Mouse (Mus musculus): ENCODE measurements around the gene Abtb2. TPM values are rescaled to one million over a fixed set of nuclear protein-coding genes. Genes with fewer than 3 reads are reported as not detected.
A peak's percentile ranks its signal among the peaks of the same experiment; 100 is the strongest.

Abtb2 gene
- polyA plus RNA-seq, 1 experiment from 2014 or later: 11.5 TPM

DNA sequence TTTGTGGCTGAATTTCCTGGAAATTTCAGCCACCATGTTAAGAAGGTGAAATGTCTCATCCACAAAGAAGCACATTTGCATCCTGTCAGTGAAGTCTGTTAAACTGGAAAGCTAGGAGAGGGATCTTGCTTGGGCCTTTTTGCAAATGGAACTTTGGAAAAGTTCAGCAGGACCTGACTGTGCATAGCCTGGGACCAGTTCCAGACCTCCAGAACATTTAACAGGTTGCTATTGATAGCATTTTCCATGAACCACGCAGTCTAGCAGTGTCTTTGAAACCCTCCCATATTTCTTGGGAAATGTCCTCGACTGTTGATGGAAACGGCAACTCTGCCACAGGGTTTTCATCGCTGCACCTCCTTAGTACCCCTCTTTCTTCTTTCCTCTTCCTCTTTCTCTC is 23.3 kb downstream of the Abtb2 start:
- no peak overlapping the region for H3K4me2 ChIP-seq (ENCODE audit: low read depth, severe bottlenecking)

DNA sequence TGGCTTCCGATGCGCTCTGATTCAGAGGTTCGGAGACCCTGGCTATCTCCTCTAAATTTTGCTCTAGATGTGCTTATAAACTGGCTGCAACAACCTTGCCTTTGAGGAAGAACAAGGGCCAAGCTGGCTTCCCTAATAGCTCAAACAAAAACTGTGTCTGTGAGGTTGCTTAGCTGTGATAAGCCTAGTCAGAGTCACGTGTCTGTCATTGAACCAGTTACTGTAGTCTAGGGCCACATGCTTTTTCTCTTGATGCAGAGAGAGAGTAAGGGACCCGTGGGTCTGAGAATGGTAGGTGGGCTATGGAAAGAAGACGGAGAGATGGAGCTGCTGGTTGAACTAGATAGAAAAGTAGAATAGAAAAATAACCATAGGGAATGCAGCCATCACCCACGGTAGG is 24.5 kb downstream of the Abtb2 start:
- no peaks in the 10 kb centered on the region for H3K36me3 ChIP-seq (ENCODE audit: control insufficient read depth, insufficient read depth, low read length)
- no peak for DNase-seq (ENCODE audit: low spot score)
- no peak overlapping the region for H3K4me2 ChIP-seq (ENCODE audit: low read depth, severe bottlenecking)
- ATAC-seq (ENCODE audit: insufficient number of reproducible peaks, low FRiP score, low TSS enrichment, low read depth): no peak
- H3K9me3 ChIP-seq (ENCODE audit: control insufficient read depth, low read length): no peaks in the 10 kb centered on the region
- H3K4me1 ChIP-seq (ENCODE audit: control insufficient read depth, insufficient read depth, low read length): peaks cover 29% of the 10 kb centered on the region
- H3K9ac ChIP-seq (ENCODE audit: low read length): no peak overlapping the region
- H3K4me3 ChIP-seq (ENCODE audit: low read depth, low read length): no peak overlapping the region
- H3K27me3 ChIP-seq (ENCODE audit: control insufficient read depth, insufficient read depth, low read length): no peaks in the 10 kb centered on the region
- no peak overlapping the region for H3K27ac ChIP-seq (replicated peaks; ENCODE audit: low read depth, low read length)
- 91% methylated on average over 7 of the region's 7 CpGs for WGBS

More for the DNA sequence above, 23.3 kb downstream of the Abtb2 start:
- 86% methylated on average over 4 of the region's 4 CpGs for WGBS
- ATAC-seq (ENCODE audit: insufficient number of reproducible peaks, low FRiP score, low TSS enrichment, low read depth): no peak
- Histone ChIP-seq H3K4me1 (ENCODE audit: control insufficient read depth, insufficient read depth, low read length) (peaks cover 19% of the 10 kb centered on the region), H3K4me3 (ENCODE audit: low read depth, low read length) (no peak overlapping the region), H3K9me3 (ENCODE audit: control insufficient read depth, low read length) (no peaks in the 10 kb centered on the region), H3K27ac (replicated peaks; ENCODE audit: low read depth, low read length) (no peak overlapping the region), H3K36me3 (ENCODE audit: control insufficient read depth, insufficient read depth, low read length) (no peaks in the 10 kb centered on the region), H3K9ac (ENCODE audit: low read length) (no peak overlapping the region), H3K27me3 (ENCODE audit: control insufficient read depth, insufficient read depth, low read length) (no peaks in the 10 kb centered on the region)
- DNase-seq (ENCODE audit: low spot score): no peak

DNA sequence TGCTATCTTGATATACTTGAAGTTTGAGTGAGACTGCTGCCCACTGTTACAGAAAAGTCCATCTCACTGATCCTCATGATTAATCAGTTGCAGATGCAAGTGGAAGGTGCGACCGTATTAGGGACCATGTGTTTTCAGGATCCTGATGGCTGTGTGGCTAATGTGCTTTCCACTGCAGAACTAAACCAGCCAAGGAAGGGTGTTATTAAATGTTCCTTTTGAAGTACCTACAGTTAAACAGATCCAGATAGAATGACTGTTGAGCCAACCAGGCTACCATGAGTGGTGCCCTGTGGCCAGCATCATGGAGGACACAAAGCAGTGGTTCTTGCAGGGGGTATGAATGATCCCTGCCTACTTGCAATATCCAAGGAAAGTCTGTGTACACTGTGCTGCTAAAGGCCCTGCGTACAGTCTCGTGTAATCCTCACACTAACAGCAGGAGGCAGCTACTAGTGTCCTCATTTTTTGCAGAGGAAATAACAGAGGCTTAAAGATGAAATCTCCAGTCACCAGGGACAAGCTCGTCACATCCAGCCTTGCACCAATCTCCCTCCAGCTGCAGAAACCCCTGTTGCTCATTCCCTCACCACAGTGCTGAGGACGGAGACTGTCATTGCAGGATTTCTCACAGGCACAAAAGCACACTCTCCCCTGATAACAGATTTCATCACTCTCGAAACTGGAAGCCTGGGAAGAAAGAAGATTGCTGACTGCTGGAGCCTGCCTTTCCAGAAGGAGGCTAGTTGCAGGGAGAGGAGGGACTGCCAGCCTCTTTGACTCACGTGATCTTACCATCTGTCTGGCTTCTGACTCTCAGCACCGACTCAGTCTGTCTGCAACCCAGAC is 25.9 kb downstream of the Abtb2 start:
- Histone ChIP-seq H3K9ac (ENCODE audit: low read length) (no peak overlapping the region), H3K4me1 (ENCODE audit: control insufficient read depth, insufficient read depth, low read length) (peaks cover 29% of the 10 kb centered on the region), H3K9me3 (ENCODE audit: control insufficient read depth, low read length) (no peaks in the 10 kb centered on the region), H3K27me3 (ENCODE audit: control insufficient read depth, insufficient read depth, low read length) (no peaks in the 10 kb centered on the region), H3K4me3 (ENCODE audit: low read depth, low read length) (no peak overlapping the region), H3K27ac (replicated peaks; ENCODE audit: low read depth, low read length) (peak overlapping the region; percentile 71), H3K36me3 (ENCODE audit: control insufficient read depth, insufficient read depth, low read length) (no peaks in the 10 kb centered on the region), H3K4me2 (ENCODE audit: low read depth, severe bottlenecking) (peak overlapping the region; percentile 19; the same call in 1 of the 2 replicates)
- ATAC-seq (ENCODE audit: insufficient number of reproducible peaks, low FRiP score, low TSS enrichment, low read depth): 0 out of 2 replicates have a peak, but pooled peaks have one; percentile 54
- peak; percentile 61 for DNase-seq (ENCODE audit: low spot score)
- WGBS: 18% methylated on average over 9 of the region's 9 CpGs

- Histone ChIP-seq H3K4me3 (ENCODE audit: low read depth, low read length) (no peak overlapping the region), H3K9ac (ENCODE audit: low read length) (no peak overlapping the region), H3K36me3 (ENCODE audit: control insufficient read depth, insufficient read depth, low read length) (no peaks in the 10 kb centered on the region), H3K27me3 (ENCODE audit: control insufficient read depth, insufficient read depth, low read length) (no peaks in the 10 kb centered on the region), H3K9me3 (ENCODE audit: control insufficient read depth, low read length) (no peaks in the 10 kb centered on the region), H3K4me1 (ENCODE audit: control insufficient read depth, insufficient read depth, low read length) (peaks cover 29% of the 10 kb centered on the region), H3K27ac (replicated peaks; ENCODE audit: low read depth, low read length) (peak overlapping the region; percentile 71), H3K4me2 (ENCODE audit: low read depth, severe bottlenecking) (no peak overlapping the region)
- no peak for ATAC-seq (ENCODE audit: insufficient number of reproducible peaks, low FRiP score, low TSS enrichment, low read depth)
- WGBS: 64% methylated on average over 3 of the region's 3 CpGs
- DNase-seq (ENCODE audit: low spot score): no peak
Measured at GRCm38 (mm10) chr2:103592591-103592929, 26.4 kb downstream of the Abtb2 start.

DNA sequence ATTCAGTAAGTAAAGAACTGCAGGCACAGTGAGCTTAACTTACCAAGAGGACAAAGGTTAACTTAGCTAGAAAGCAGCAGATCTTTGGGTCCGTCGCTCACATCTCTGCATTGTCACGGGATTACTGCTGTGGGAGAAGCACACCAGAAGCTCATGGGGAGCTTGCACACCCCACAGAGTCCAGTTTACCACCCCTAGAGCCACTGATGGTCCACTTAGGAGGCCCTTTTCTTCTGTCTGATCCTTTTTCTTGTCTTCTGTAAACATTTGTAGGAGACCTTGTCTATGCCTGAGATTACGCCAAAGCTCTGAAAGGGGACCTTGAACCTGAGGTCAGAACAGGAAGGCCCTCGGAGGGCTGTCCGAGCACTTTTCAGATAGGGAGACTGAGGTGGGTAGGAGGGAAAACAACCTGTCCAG is 28.5 kb downstream of the Abtb2 start:
- H3K4me1 ChIP-seq (ENCODE audit: control insufficient read depth, insufficient read depth, low read length): peaks cover 38% of the 10 kb centered on the region
- no peak for ATAC-seq (ENCODE audit: insufficient number of reproducible peaks, low FRiP score, low TSS enrichment, low read depth)
- DNase-seq (ENCODE audit: low spot score): no peak
- H3K4me2 ChIP-seq (ENCODE audit: low read depth, severe bottlenecking): no peak overlapping the region
- H3K9ac ChIP-seq (ENCODE audit: low read length): no peak overlapping the region
- no peak overlapping the region for H3K4me3 ChIP-seq (ENCODE audit: low read depth, low read length)
- no peaks in the 10 kb centered on the region for H3K36me3 ChIP-seq (ENCODE audit: control insufficient read depth, insufficient read depth, low read length)
- H3K27ac ChIP-seq (replicated peaks; ENCODE audit: low read depth, low read length): no peak overlapping the region
- H3K27me3 ChIP-seq (ENCODE audit: control insufficient read depth, insufficient read depth, low read length): no peaks in the 10 kb centered on the region
- 80% methylated on average over 6 of the region's 6 CpGs for WGBS
- H3K9me3 ChIP-seq (ENCODE audit: control insufficient read depth, low read length): no peaks in the 10 kb centered on the region

GRCm38 (mm10) chr2:103595028-103595651 is 29.0 kb downstream of the Abtb2 start:
- Histone ChIP-seq H3K27ac (replicated peaks; ENCODE audit: low read depth, low read length) (no peak overlapping the region), H3K4me1 (ENCODE audit: control insufficient read depth, insufficient read depth, low read length) (peaks cover 44% of the 10 kb centered on the region), H3K36me3 (ENCODE audit: control insufficient read depth, insufficient read depth, low read length) (no peaks in the 10 kb centered on the region), H3K9me3 (ENCODE audit: control insufficient read depth, low read length) (no peaks in the 10 kb centered on the region), H3K4me3 (ENCODE audit: low read depth, low read length) (no peak overlapping the region), H3K9ac (ENCODE audit: low read length) (no peak overlapping the region), H3K4me2 (ENCODE audit: low read depth, severe bottlenecking) (no peak overlapping the region), H3K27me3 (ENCODE audit: control insufficient read depth, insufficient read depth, low read length) (no peaks in the 10 kb centered on the region)
- WGBS: 45% methylated on average over 5 of the region's 5 CpGs
- ATAC-seq (ENCODE audit: insufficient number of reproducible peaks, low FRiP score, low TSS enrichment, low read depth) (no peak), DNase-seq (ENCODE audit: low spot score) (no peak)

- ATAC-seq (ENCODE audit: insufficient number of reproducible peaks, low FRiP score, low TSS enrichment, low read depth): no peak
- Histone ChIP-seq H3K9me3 (ENCODE audit: control insufficient read depth, low read length) (no peaks in the 10 kb centered on the region), H3K27ac (replicated peaks; ENCODE audit: low read depth, low read length) (no peak overlapping the region; the same call in 1 of the 2 replicates), H3K27me3 (ENCODE audit: control insufficient read depth, insufficient read depth, low read length) (no peaks in the 10 kb centered on the region), H3K4me3 (ENCODE audit: low read depth, low read length) (no peak overlapping the region), H3K9ac (ENCODE audit: low read length) (no peak overlapping the region), H3K4me1 (ENCODE audit: control insufficient read depth, insufficient read depth, low read length) (peaks cover 54% of the 10 kb centered on the region), H3K4me2 (ENCODE audit: low read depth, severe bottlenecking) (no peak overlapping the region), H3K36me3 (ENCODE audit: control insufficient read depth, insufficient read depth, low read length) (no peaks in the 10 kb centered on the region)
- WGBS: 39% methylated on average over 1 of the region's 1 CpGs
- no peak for DNase-seq (ENCODE audit: low spot score)
Measured at GRCm38 (mm10) chr2:103599296-103599695, 33.2 kb downstream of the Abtb2 start.

DNA sequence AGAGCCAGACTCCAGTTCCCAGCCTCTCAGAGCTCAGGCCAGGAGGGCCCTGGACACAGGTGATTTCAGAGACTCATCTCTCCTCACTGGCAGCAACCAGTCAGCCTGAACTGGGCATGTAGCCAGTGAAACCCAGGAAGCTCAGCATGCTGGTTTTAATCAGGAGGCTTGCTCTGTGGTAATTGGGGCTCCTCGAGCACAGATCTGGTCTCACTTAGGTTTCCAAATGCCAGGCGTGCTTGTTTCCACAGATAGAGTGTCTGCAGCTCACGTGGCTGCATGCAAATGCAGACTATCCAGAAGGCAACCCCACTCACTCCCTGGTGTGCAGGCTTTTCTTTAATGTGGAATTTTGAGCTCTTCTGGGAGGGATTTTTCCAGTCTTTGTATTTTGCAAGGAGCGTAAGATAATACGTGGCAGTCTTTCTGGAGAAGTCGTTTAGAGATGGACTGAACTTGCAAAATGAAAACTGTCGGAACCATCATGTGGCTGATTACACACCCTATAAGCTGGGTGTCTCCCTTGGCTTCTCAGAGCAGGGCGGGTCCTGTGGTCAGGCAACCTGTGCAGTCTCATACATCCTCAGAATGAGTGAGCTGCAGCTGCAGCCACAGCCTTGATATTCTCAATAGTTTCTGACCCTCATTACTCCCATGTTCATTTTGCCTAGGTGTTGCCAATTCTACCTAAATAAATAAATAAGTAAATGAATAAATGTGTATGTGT is 34.2 kb downstream of the Abtb2 start:
- WGBS: 25% methylated on average over 8 of the region's 8 CpGs
- H3K4me3 ChIP-seq (ENCODE audit: low read depth, low read length): no peak overlapping the region
- ATAC-seq (ENCODE audit: insufficient number of reproducible peaks, low FRiP score, low TSS enrichment, low read depth): peak; percentile 73; the same call in 1 of the 2 replicates

More for the DNA sequence above, 34.2 kb downstream of the Abtb2 start:
- Histone ChIP-seq H3K4me1 (ENCODE audit: control insufficient read depth, insufficient read depth, low read length) (peaks cover 44% of the 10 kb centered on the region), H3K4me2 (ENCODE audit: low read depth, severe bottlenecking) (peak overlapping the region; percentile 10; the same call in 1 of the 2 replicates), H3K27me3 (ENCODE audit: control insufficient read depth, insufficient read depth, low read length) (no peaks in the 10 kb centered on the region), H3K27ac (replicated peaks; ENCODE audit: low read depth, low read length) (peak overlapping the region; percentile 62), H3K36me3 (ENCODE audit: control insufficient read depth, insufficient read depth, low read length) (no peaks in the 10 kb centered on the region), H3K9ac (ENCODE audit: low read length) (no peak overlapping the region), H3K9me3 (ENCODE audit: control insufficient read depth, low read length) (no peaks in the 10 kb centered on the region)
- peak; percentile 70 for DNase-seq (ENCODE audit: low spot score)

Measured in limb, embryonic 11.5 days (tissue).